Mouse (Mus musculus) adrenal gland, adult 2 months (tissue): ENCODE results near the gene Qsox2. TPM values are rescaled to one million over a fixed set of nuclear protein-coding genes. Genes with fewer than 3 reads are reported as not detected.

Experiments
- DNase-seq: peaks from one replicate; pipeline ENCODE4 v3.0.0; 2021
- long read RNA-seq: library from polyadenylated mRNA; stranded (forward); transcript quantifications from one replicate; pipeline ENCODE4 v2.0.0, GENCODE M21; 2021
- polyA plus RNA-seq: library from polyadenylated mRNA; depleted of rRNA; stranded (reverse); fragments of >200 nt; gene quantifications from 2 replicates; pipeline ENCODE4 v1.2.3, GENCODE M21; 2012; rRNA removed
- total RNA-seq, 2 experiments: library from RNA; stranded (reverse); gene quantifications; 2 replicates each; pipeline ENCODE4 v1.2.3; 2021

The Qsox2 gene
- total RNA-seq: 10 to 100 TPM; 16.6 to 22.5 TPM
- polyA plus RNA-seq: 24.3 and 25.4 TPM in 2 replicates
- long read RNA-seq, transcript Qsox2-201 (13 exons, 2,559 nt): major isoform, 8 of 32 reads
- long read RNA-seq, partial matches to known transcripts: 21 of 32 reads
- long read RNA-seq, other reads (novel, unspliced or antisense): 3 of 32 reads

GRCm38 (mm10) chr2:26237290-26237782, at the start of gene Qsox2:
Qsox2 (minus strand) TSS chr2:26237525.
- peak; percentile 94 for DNase-seq

DNA sequence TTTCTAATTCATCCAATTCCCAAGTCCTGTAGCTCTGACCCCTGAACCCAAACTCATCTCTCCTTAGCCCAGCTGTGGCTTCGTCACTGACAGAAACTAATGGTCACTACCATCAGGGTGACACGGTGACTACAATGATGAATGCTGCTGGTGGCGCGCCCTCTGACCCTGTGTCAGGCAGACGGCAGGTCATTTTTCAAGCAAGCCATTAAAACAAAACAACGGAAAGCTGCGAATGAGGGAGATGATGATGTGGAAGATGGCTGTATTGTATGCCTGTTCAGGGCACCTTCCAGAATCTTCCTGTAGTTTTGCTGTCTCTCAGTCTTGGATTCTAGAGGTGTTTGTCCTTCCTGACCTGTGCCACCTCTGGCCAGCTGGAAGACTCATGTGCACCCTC, 49.1 kb upstream of the Qsox2 start:
- no peak for DNase-seq

- peak; percentile 40 for DNase-seq
Observed at GRCm38 (mm10) chr2:26285804-26286203, 48.5 kb upstream of the Qsox2 start.

DNA sequence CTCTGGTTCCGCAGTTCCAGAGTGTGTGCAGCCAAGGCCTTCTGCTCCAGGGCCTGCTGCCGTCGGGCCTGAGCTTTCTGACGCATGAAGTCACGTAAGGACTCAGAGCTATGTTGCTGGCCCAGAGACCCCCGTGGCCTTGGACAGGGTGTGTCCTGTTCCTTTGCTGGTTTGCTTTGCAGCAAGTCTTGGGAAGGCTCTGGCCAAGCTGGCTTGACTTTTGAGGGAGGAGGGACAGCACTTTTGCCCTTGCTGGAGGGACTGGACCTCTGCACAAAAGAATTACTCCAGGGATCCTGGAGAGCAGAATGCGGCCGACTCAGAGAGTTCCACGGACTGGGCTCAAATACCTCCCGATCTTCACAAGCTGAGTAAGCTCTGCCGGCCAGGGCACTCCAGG, 43.3 kb upstream of the Qsox2 start:
- no peak for DNase-seq

DNA sequence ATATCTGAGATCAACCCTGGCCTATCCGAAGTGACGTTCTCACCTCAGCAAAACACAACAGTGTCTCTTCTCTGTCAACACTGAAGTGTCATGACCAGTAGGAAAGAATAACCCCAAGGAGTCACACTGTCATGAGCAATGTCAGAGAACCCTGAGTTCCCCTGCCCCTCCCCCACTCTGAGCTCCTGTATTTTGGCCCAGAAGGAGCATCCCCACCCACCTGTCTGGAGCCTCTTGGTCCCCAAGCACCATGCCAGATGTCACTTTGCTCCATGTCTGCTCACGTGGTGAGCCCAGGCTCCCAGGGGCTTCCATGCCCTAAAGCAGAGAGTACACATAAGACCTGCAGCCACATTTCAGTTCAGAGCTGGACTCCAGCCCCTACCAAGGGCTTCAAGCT, 42.4 kb upstream of the Qsox2 start:
- no peak for DNase-seq

DNA sequence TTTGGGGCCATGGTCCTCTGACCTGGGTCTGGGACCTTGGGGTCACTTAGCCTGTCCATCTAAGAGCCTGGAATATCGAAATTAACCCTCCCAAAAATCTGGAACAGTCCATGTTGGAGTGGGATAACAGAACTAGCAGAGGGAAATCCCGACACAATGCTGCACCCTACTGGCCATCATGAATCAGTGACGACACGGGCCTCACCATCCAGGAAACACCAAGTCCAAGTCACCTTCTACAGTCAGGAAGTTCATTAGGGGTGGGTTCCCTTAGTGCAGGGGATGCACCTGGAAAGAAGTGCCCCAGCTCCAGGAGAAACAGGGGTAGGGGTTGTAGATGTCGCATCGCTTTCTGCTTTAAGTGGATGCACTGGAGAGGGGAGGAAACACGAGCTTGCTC, 36.3 kb upstream of the Qsox2 start:
- peak; percentile 47 for DNase-seq

- peak; percentile 77 for DNase-seq
Observed at GRCm38 (mm10) chr2:26268216-26268615, 30.9 kb upstream of the Qsox2 start.

- DNase-seq: no peak
Observed at GRCm38 (mm10) chr2:26266066-26266742, 28.9 kb upstream of the Qsox2 start.

GRCm38 (mm10) chr2:26265095-26265494, 27.8 kb upstream of the Qsox2 start:
- DNase-seq: no peak

- DNase-seq: no peak
Observed at GRCm38 (mm10) chr2:26264646-26265045, 27.3 kb upstream of the Qsox2 start.

DNA sequence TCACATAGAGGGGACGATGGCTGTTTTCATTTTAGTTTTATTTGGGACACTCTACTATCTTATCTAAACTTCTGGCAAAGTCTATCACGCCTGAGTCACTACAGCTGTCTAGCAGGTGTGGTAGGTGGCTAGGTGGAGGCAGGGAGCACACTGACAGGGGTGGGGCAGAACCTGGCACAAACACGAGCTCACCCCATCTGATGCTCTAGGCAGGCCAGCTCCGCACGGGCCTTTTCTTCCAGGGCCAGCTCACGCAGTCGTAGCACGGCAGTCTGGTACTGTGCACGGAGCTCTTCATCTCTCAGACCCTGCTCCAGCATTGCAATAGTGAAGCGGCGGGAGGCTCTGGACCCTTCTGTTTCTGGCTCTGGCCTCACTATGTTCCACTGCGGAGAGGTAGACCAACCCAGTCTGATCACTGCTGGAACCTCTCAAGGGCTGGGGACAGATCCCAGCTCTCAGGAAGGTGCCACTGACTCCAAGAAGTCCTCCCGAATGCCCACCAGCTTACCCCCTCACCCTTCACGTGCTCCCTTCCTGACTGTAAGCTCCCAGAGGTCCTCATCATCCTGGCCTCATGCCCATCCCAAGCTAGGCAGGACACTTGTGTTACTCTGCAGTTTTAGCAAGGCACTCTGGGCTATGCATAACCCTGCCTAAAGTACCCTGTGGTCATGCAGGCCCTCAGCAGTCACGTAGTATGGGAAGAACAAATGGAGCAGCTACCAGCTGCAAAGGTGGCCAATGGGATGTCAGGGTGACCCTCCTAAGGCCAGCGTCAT, 20.2 kb upstream of the Qsox2 start:
- no peak for DNase-seq

DNA sequence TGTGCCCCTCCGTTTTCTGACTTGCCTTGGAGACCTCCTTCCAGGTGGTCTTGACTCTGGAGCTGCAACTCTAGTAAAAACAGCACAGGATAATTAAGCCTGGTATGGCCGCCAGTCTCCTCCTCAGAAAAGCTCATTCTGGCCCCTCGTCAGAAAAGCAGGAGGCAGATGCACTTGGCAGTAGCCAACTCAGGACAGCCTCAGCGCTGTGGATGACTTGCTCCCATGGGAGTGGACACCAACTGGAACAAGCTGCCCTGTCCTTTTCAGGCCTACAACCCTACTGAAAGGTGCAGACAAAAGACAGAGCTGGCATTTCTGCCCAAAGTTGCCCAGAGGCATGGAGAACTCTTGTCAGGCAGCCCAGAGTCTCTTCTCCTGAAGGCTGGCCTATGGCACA, 17.5 kb upstream of the Qsox2 start:
- DNase-seq: no peak

- DNase-seq: no peak
Observed at GRCm38 (mm10) chr2:26252514-26253206, 15.3 kb upstream of the Qsox2 start.

GRCm38 (mm10) chr2:26247531-26247930, 10.2 kb upstream of the Qsox2 start:
- DNase-seq: no peak

DNA sequence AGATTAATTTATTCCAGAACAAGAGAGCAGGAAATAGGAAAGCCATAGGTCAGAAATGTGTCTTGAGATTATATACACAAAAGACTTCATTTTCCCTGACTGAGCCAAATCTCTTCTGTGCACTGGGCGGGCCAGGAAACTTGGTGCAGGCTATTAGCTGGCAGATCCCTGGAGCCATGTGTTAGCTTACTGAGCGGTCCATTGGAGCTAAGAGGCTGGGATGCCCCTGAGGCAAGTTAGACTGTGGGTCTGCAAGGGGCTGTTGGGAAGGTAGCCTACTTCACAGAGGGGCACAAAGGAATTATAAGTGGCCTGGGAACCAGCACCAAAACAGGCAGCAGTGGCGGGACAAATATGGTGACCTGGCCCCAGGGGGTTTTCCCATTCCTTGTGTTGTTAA, 3.5 kb upstream of the Qsox2 start:
- no peak for DNase-seq

- DNase-seq: peak; percentile 24
Observed at GRCm38 (mm10) chr2:26240330-26240729, 3.0 kb upstream of the Qsox2 start.

DNA sequence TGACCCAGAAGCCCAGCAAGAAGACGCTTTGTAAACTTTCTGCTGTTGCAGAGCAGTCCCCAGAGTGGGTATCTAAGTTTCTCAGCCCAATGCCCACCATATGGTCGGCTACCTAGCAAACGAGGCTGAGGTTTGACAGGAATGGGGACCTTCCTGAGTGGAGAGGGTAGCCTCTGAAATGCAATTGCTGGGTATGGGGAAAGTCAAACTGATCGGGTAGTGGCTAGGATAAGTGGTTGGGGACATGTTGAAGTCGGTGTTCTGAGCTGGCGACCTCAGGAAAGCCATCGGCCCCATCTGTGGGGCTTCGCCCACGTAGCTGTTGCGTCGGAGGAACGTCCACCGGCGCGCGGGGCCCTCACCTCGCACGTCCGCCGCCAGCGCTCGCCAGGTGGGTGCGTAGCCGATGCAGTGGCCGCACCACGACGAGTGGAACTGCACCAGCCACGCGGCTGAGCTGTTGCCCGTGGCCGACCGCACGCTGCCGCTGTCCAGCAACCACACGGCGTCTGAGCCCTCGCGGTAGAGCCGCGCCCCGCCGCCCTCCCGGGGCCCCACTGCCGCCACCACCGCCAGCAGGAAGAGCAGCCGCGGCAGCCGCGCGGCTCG, 540 bp downstream of the Qsox2 start:
- DNase-seq: no peak

GRCm38 (mm10) chr2:26234771-26235170, 2.6 kb downstream of the Qsox2 start:
- no peak for DNase-seq

- no peak for DNase-seq
Observed at GRCm38 (mm10) chr2:26234253-26234652, 3.1 kb downstream of the Qsox2 start.

GRCm38 (mm10) chr2:26231366-26231765, 6.0 kb downstream of the Qsox2 start:
- DNase-seq: no peak

DNA sequence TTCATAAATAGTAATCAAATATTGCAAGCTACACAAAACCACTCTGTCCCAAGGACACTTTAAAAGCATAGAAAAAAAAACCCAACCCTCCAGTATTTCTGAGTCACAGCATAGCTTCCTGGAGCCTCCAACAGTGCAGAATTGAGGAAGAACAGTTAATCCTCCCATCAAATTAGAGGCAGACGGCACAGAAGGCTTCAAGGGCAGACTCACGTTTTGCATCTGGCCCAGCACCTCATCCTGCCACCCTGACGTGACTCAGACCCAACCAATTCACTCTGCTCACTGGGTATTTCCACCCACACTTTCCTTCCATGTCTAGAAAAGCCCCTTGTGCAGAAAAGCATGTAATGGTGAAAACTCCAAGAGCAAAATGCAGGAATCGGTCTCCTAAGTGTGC, 7.1 kb downstream of the Qsox2 start:
- DNase-seq: no peak

GRCm38 (mm10) chr2:26227788-26228187, 9.5 kb downstream of the Qsox2 start:
- peak; percentile 45 for DNase-seq
